Comparison of ENCODE assay signal across 14 mouse cellular contexts in the genomic region with DNA sequence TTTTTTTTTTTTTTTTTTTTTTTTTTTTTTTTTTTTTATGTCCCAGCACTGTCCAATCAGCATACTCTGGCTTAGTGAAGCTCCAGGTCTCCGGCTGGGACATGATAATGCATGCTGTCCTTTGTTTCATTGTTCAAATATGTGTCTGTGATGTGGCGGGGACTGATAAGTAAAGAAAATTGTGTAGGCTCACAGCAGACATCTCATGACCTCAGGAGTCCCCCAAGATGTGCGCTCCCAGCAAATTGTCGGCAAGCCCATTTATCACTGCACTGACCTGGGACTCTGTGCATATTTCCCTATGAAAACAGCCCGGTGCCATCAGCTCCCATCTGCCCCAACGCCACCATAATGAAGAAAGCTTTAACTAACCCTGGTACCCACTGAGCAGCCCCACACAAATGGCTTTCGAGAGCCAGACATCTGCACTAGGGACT.
DNase-seq lines count a peak whose midpoint lies in the region; ATAC-seq lines count a peak whose summit lies in the region.
"Had no signal": no experiment of that assay in that cellular context is flagged by ENCODE, and none has a peak within 500 bp of the region (broad histone marks: within the 10 kb centered on the region; RNA-seq: fewer than 3 reads in every experiment).

No protein-coding gene starts in this region.

- no peak overlapping the region for H3K4me2 ChIP-seq in neural tube, embryonic 11.5 days (ENCODE audit: low read depth)
- H3K4me2 ChIP-seq in hindbrain, embryonic 15.5 days = no peak overlapping the region
- no peak overlapping the region for H3K4me2 ChIP-seq in midbrain, embryonic 13.5 days (replicated peaks)
- H3K4me2 ChIP-seq: heart, embryonic 12.5 days; limb, embryonic 12.5 days; liver, embryonic 13.5 days had no signal

- peak overlapping the region; percentile 60; the same call in 1 of the 2 replicates for H3K27ac ChIP-seq in neural tube, embryonic 11.5 days (ENCODE audit: low read depth, low read length)
- H3K27ac ChIP-seq in hindbrain, embryonic 15.5 days (replicated peaks) = peak overlapping the region; percentile 16; the same call in 1 of the 2 replicates
- H3K27ac ChIP-seq in midbrain, embryonic 13.5 days = peak overlapping the region; percentile 78
- H3K27ac ChIP-seq: limb, embryonic 12.5 days; liver, embryonic 13.5 days; stomach, postnatal 0 days had no signal

- intact Hi-C loops in gastrocnemius, postnatal 36 days (cut with DNase I) = no loop called here

- H3K36me3 ChIP-seq in neural tube, embryonic 11.5 days (ENCODE audit: control insufficient read depth, insufficient read depth, low read length) = no peaks in the 10 kb centered on the region
- H3K36me3 ChIP-seq in hindbrain, embryonic 15.5 days = no peaks in the 10 kb centered on the region
- no peaks in the 10 kb centered on the region for H3K36me3 ChIP-seq in midbrain, embryonic 13.5 days
- H3K36me3 ChIP-seq: heart, embryonic 12.5 days; limb, embryonic 12.5 days; liver, embryonic 13.5 days had no signal

- 30% methylated on average over 7 of the region's 7 CpGs for WGBS in neural tube, embryonic 11.5 days
- WGBS in hindbrain, embryonic 15.5 days = 16% methylated on average over 7 of the region's 7 CpGs
- 35% methylated on average over 7 of the region's 7 CpGs for WGBS in midbrain, embryonic 13.5 days

- no peak overlapping the region; the same call in 1 of the 2 replicates for H3K9ac ChIP-seq in neural tube, embryonic 11.5 days (ENCODE audit: low read length)
- no peak overlapping the region for H3K9ac ChIP-seq in hindbrain, embryonic 15.5 days
- H3K9ac ChIP-seq in midbrain, embryonic 13.5 days (replicated peaks) = no peak overlapping the region
- H3K9ac ChIP-seq: heart, embryonic 12.5 days; limb, embryonic 12.5 days; liver, embryonic 13.5 days had no signal

- H3K4me1 ChIP-seq in neural tube, embryonic 11.5 days (ENCODE audit: control insufficient read depth, insufficient read depth, low read length) = peaks cover 22% of the 10 kb centered on the region
- peaks cover 51% of the 10 kb centered on the region for H3K4me1 ChIP-seq in hindbrain, embryonic 15.5 days (replicated peaks)
- peaks cover 60% of the 10 kb centered on the region for H3K4me1 ChIP-seq in midbrain, embryonic 13.5 days (replicated peaks)
- H3K4me1 ChIP-seq: heart, embryonic 12.5 days; liver, embryonic 13.5 days had no signal

- H3K9me3 ChIP-seq in neural tube, embryonic 11.5 days (ENCODE audit: control insufficient read depth, low read length) = no peaks in the 10 kb centered on the region
- H3K9me3 ChIP-seq in hindbrain, embryonic 15.5 days = no peaks in the 10 kb centered on the region
- H3K9me3 ChIP-seq in midbrain, embryonic 13.5 days = no peaks in the 10 kb centered on the region
- H3K9me3 ChIP-seq: heart, embryonic 12.5 days; limb, embryonic 12.5 days; liver, embryonic 13.5 days had no signal

- DNase-seq in neural tube, embryonic 11.5 days (ENCODE audit: low spot score) = peak; percentile 59
- DNase-seq in neural tube, embryonic 10.5 days (ENCODE audit: extremely low spot score, low spot score) = no peak
- no peak for DNase-seq in kidney, postnatal 25 days
- DNase-seq in Muller cell, postnatal 12 days (ENCODE audit: inconsistent ontology term) = no peak
- no peak for DNase-seq in gastrocnemius, postnatal 36 days
- DNase-seq: adrenal gland, adult 8-10 months; cerebellum, adult 11 months; liver, embryonic 13.5 days had no signal

- no peaks in the 10 kb centered on the region for H3K27me3 ChIP-seq in neural tube, embryonic 11.5 days (ENCODE audit: control insufficient read depth, insufficient read depth, low read length)
- H3K27me3 ChIP-seq in hindbrain, embryonic 15.5 days = no peaks in the 10 kb centered on the region
- H3K27me3 ChIP-seq in midbrain, embryonic 13.5 days = no peaks in the 10 kb centered on the region
- H3K27me3 ChIP-seq: heart, embryonic 12.5 days had no signal

- ATAC-seq in neural tube, embryonic 11.5 days (ENCODE audit: insufficient read depth, low FRiP score, low TSS enrichment) = peak; percentile 62
- ATAC-seq in hindbrain, embryonic 15.5 days (ENCODE audit: low FRiP score, low read depth) = peak; percentile 46; the same call in 1 of the 2 replicates
- peak; percentile 68 for ATAC-seq in midbrain, embryonic 13.5 days
- ATAC-seq: intestine, embryonic 16.5 days had no signal

- no peak overlapping the region for H3K4me3 ChIP-seq in neural tube, embryonic 11.5 days (ENCODE audit: low read depth, low read length)
- no peak overlapping the region for H3K4me3 ChIP-seq in hindbrain, embryonic 15.5 days
- H3K4me3 ChIP-seq in midbrain, embryonic 13.5 days (replicated peaks) = no peak overlapping the region
- H3K4me3 ChIP-seq: heart, embryonic 12.5 days; limb, embryonic 12.5 days; liver, embryonic 13.5 days had no signal

Comparison
In these comparisons a context has a peak if more than half of its experiments do, and no peak if none do; other contexts are left out.
1. H3K27ac ChIP-seq: peak in every context shown above with its lines; median percentile 78 in midbrain, embryonic 13.5 days; 60 in neural tube, embryonic 11.5 days; 16 in hindbrain, embryonic 15.5 days.